In genomic region chr10:24621572-24621971, GRCm38 (mm10) we compare ENCODE assay signal across 8 mouse cellular contexts. TPM values are rescaled to one million over a fixed set of nuclear protein-coding genes. Genes with fewer than 3 reads are reported as not detected.
DNase-seq lines count a peak whose midpoint lies in the region; TF ChIP-seq lines count a peak whose summit lies in the region.
"Had no signal": no experiment of that assay in that cellular context is flagged by ENCODE, and none has a peak within 500 bp of the region (broad histone marks: within the 10 kb centered on the region; RNA-seq: fewer than 3 reads in every experiment).

No protein-coding gene starts in this region.

- H3K36me3 ChIP-seq in ES-E14 (ENCODE audit: control insufficient read depth, insufficient read depth, low read length, poor library complexity, severe bottlenecking): no peaks in the 10 kb centered on the region
- H3K36me3 ChIP-seq: heart, embryonic 15.5 days had no signal

- DNase-seq in layer of hippocampus, postnatal 10 days (ENCODE audit: low spot score in 2 of 2): peak; percentile 50 to 62
- DNase-seq in layer of hippocampus, adult 9-10 months (ENCODE audit: low spot score): no peak
- DNase-seq in ES-E14 (ENCODE audit: low read depth, low spot score): no peak
- DNase-seq in adrenal gland, postnatal 36 days: peak; percentile 65 to 66
- peak; percentile 43 to 56 for DNase-seq in frontal cortex, postnatal 36 days (ENCODE audit: low spot score in 2 of 2)
- peak; percentile 27 for DNase-seq in left cerebral cortex, postnatal 4 days
- peak; percentile 63 for DNase-seq in ovary, postnatal 14 days (ENCODE audit: low spot score)

- no peak overlapping the region for H3K27ac ChIP-seq in ES-E14 (ENCODE audit: insufficient read depth, low read depth, low read length, poor library complexity, severe bottlenecking)
- H3K27ac ChIP-seq: heart, embryonic 15.5 days had no signal

- peaks cover 1 to 5% of the 10 kb centered on the region in 2 experiments; a peak in 2 of 4 replicates for H3K4me1 ChIP-seq in ES-E14 (ENCODE audit: control insufficient read depth in 2 of 2, insufficient read depth in 2 of 2, low read length in 2 of 2, poor library complexity in 1 of 2)
- H3K4me1 ChIP-seq: heart, embryonic 15.5 days had no signal

- H3K9me3 ChIP-seq in ES-E14 (ENCODE audit: control insufficient read depth, insufficient read depth, low read depth, low read length): no peaks in the 10 kb centered on the region
- H3K9me3 ChIP-seq: heart, embryonic 15.5 days had no signal

- H3K9ac ChIP-seq in ES-E14 (ENCODE audit: insufficient read depth, low read depth, low read length, poor library complexity, severe bottlenecking): no peak overlapping the region
- H3K9ac ChIP-seq: heart, embryonic 15.5 days had no signal

- no peak overlapping the region for H3K4me3 ChIP-seq in ES-E14 (ENCODE audit: insufficient read depth in 1 of 2, low read depth in 1 of 2, low read length in 2 of 2, poor library complexity in 1 of 2, severe bottlenecking in 1 of 2)
- H3K4me3 ChIP-seq: heart, embryonic 15.5 days had no signal

- intact Hi-C loops in left cerebral cortex, postnatal 4 days (cut with DNase I): loop anchor here (10.0 kb wide), 1 partner anchor 427 kb away; no protein-coding TSS in a partner anchor

- in situ Hi-C loops in ES-E14 (cut with MboI; ENCODE audit: low sequenced_read_pairs in 2 of 2, unreplicated experiment in 2 of 2): loop anchor here (25.0 kb wide), 4 partner anchors 234 to 834 kb away; partner anchors contain the start of genes Rps12 (in 1 of the 2), Slc18b1 (in 1 of the 2), Taar4 (in 1 of the 2) and Taar5 (in 1 of the 2)

TF ChIP-seq in ES-E14, 5 proteins besides CTCF, POLR2A, EP300 and RAD21:
- no peak for TF ChIP-seq HCFC1 (IDR thresholded peaks at IDR 0.05; ENCODE audit: borderline replicate concordance, insufficient read depth, low read length)
- TF ChIP-seq ZC3H11A (IDR thresholded peaks at IDR 0.05; ENCODE audit: borderline replicate concordance, low read depth, low read length): peak; percentile 62; the same call in 1 of the 2 replicates
- no peak for TF ChIP-seq ZNF384 (IDR thresholded peaks at IDR 0.05; ENCODE audit: low read depth, low read length)
- no peak for TF ChIP-seq MAFK (IDR thresholded peaks at IDR 0.05; ENCODE audit: insufficient read depth, low read depth, low read length)
TF ChIP-seq in ES-E14: peak in this region for 1.

RNA-seq across cellular contexts. Expression of gene Ccn2, which starts 26.3 kb away (rescaled TPM):
- total RNA-seq in layer of hippocampus, postnatal 10 days (2021): 10 to 100 TPM; 10.8 to 13.1 TPM
- 109 and 147 TPM in 2 replicates for total RNA-seq in ES-E14 (2012; rRNA removed)
- total RNA-seq in adrenal gland, postnatal 36 days (2021): 10 to 100 TPM; 53.2 to 57.8 TPM
- 10 to 100 TPM; 26.6 to 28.2 TPM for total RNA-seq in left cerebral cortex, postnatal 4 days (2021)

Comparison
In these comparisons a context has a peak if more than half of its experiments do, and no peak if none do; other contexts are left out.
1. DNase-seq: peak in layer of hippocampus, postnatal 10 days (2 of 2), adrenal gland, postnatal 36 days (2 of 2), frontal cortex, postnatal 36 days (2 of 2), left cerebral cortex, postnatal 4 days (single experiment) and ovary, postnatal 14 days (single experiment); none in layer of hippocampus, adult 9-10 months (single experiment) and ES-E14 (single experiment).